Mouse (Mus musculus) hindbrain, embryonic 16.5 days (tissue): ENCODE data around the gene L2hgdh. TPM values are rescaled to one million over a fixed set of nuclear protein-coding genes. Genes with fewer than 3 reads are reported as not detected.

ENCODE experiments used
- ATAC-seq: fragments of 200-750 bp; cut with Nextera tagmentation; 2 replicates; pipeline ENCODE4 v1.8.0; 2017; ENCODE audit warnings: moderate TSS enrichment, moderate library complexity
- H3K27ac ChIP-seq: fragments of 300-500 bp; sonication (generic); 2 replicates; pipeline ENCODE4 v1.5.1; 2014; ENCODE audit warnings: low read depth, mild to moderate bottlenecking, control low read depth, low read length, moderate library complexity
- H3K27me3 ChIP-seq: fragments of 300-500 bp; sonication (generic); replicated peaks from 2 replicates; pipeline ENCODE4 v1.6.1; 2014; ENCODE audit warnings: low read length; ENCODE audit not compliant: control insufficient read depth, insufficient read depth
- H3K36me3 ChIP-seq: fragments of 300-500 bp; sonication (generic); 2 replicates; pipeline ENCODE4 v1.6.1; 2014; ENCODE audit warnings: mild to moderate bottlenecking, low read length, moderate library complexity, mixed read lengths; ENCODE audit not compliant: control insufficient read depth, insufficient read depth
- H3K4me1 ChIP-seq: fragments of 300-500 bp; sonication (generic); 2 replicates; pipeline ENCODE4 v1.6.1; 2014; ENCODE audit warnings: low read depth, low read length; ENCODE audit not compliant: control insufficient read depth, insufficient read depth
- H3K4me2 ChIP-seq: fragments of 300-500 bp; sonication (generic); 2 replicates; pipeline ENCODE4 v1.6.1; 2014; ENCODE audit warnings: mild to moderate bottlenecking, low read length, control low read depth, moderate library complexity
- H3K4me3 ChIP-seq: fragments of 300-500 bp; sonication (generic); 2 replicates; pipeline ENCODE4 v1.5.1; 2014; ENCODE audit warnings: mild to moderate bottlenecking, low read length, control low read depth, moderate library complexity
- H3K9ac ChIP-seq: fragments of 300-500 bp; sonication (generic); 2 replicates; pipeline ENCODE4 v1.6.1; 2014; ENCODE audit warnings: low read depth, mild to moderate bottlenecking, control low read depth, low read length, moderate library complexity
- H3K9me3 ChIP-seq: fragments of 300-500 bp; sonication (generic); 2 replicates; pipeline ENCODE4 v1.6.1; 2014; ENCODE audit warnings: mild to moderate bottlenecking, low read length, moderate library complexity; ENCODE audit not compliant: control insufficient read depth
- WGBS: fragments of 180-500 bp; shearing (Covaris S2); extraction: QIAGEN DNeasy Blood & Tissue Kit; methylation state at CpG from one replicate; pipeline ENCODE4 v1.1.7; 2014; 5-methylcytosine and 5-hydroxymethylcytosine counted together
- polyA plus RNA-seq: library from polyadenylated mRNA; unstranded; fragments of >200 nt; fragmentation: Nextera tagmentation; extraction: Ambion mirVana; gene quantifications from 2 replicates; pipeline ENCODE4 v1.2.1, GENCODE M21; 2015

The L2hgdh gene
- polyA plus RNA-seq, 1 experiment from 2014 or later: 14.4 TPM

DNA sequence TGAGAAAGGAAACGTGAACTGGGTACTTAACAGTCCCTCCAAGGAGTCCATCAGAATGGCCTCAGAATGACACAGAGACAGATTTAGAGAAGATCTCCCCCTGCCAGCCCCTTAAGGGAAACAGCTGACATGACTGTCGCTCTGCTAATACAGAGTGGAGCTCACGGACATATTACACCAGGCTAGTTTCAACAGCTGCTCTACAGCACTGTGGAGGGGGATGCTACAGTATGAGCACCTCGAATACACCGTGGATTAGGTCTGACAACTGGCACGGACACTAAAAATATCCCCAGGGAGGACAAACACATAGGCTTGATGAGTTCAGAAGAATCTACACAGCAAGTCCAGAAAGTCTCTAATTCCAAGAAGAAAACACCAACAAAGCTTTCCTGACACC, 26.3 kb downstream of the L2hgdh start:
- Histone ChIP-seq H3K4me2 (no peak overlapping the region), H3K9me3 (no peaks in the 10 kb centered on the region), H3K9ac (no peak overlapping the region), H3K4me3 (no peak overlapping the region), H3K27ac (no peak overlapping the region), H3K36me3 (peaks cover 5% of the 10 kb centered on the region; the same call in 1 of the 2 replicates), H3K27me3 (no peaks in the 10 kb centered on the region), H3K4me1 (no peaks in the 10 kb centered on the region)
- 80% methylated on average over 6 of the region's 6 CpGs for WGBS
- ATAC-seq: no peak

DNA sequence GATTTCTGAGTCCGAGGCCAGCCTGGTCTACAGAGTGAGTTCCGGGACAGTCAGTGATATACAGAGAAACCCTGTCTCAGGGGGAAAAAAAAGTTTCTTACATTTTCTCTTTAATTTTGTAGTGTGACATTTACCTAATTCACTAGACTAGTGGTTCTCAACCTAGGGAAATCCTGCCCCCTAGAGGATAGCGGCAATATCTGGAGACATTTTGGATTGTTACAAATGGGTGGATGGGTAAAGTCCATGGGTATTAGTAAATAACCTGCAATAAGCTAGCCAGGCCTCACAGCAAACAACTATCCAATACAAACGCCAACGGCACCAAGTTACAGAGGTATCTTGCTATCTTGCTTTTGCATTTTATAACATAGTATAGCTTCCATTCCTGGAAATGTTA, 27.9 kb downstream of the L2hgdh start:
- H3K4me2 ChIP-seq: no peak overlapping the region
- no peak for ATAC-seq
- no peak overlapping the region for H3K4me3 ChIP-seq
- no peaks in the 10 kb centered on the region for H3K9me3 ChIP-seq
- H3K4me1 ChIP-seq: no peaks in the 10 kb centered on the region
- peaks cover 5% of the 10 kb centered on the region; the same call in 1 of the 2 replicates for H3K36me3 ChIP-seq
- no peak overlapping the region for H3K27ac ChIP-seq
- no peaks in the 10 kb centered on the region for H3K27me3 ChIP-seq
- no peak overlapping the region for H3K9ac ChIP-seq
- WGBS: 81% methylated on average over 5 of the region's 5 CpGs

DNA sequence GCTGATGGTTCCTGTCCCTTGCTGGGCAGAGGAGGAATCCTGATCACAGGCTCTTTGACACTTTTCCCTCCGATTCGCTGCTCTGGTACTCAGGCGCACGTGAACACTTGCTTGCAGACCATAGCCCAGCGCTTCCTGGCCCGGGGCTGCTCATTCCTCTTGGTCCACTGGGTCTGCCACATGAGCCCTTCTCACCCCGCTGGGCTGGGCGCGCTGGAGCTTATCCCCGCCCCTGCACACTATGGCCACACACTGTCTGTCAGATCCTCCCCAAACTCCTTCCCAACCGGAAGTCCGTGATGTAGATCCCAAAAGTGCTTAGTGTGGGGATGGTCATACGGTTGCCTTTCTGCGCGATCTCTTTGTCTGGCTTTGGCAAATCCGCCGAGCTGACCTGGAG, 31.2 kb downstream of the L2hgdh start:
- WGBS: 79% methylated on average over 17 of the region's 17 CpGs
- peaks cover 3% of the 10 kb centered on the region; the same call in 1 of the 2 replicates for H3K36me3 ChIP-seq
- H3K9ac ChIP-seq: no peak overlapping the region

DNA sequence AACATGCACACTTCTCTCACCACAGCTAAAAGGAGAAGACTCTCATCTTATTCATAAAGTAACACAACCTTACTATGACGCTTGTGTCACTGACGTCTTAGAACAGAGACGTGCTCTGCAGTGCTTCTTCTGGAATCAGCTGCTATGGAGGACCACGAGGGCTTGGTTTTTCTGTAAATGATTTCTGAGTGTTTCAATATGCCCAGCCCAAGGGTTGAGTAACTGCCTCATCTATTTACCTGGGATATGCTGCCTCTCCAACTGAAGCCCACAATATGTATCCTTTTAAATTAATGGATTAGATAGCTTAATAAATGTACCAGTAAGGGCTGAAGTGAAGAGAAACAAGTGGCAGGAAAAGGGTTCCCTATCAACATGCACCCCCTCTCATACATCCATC, 34.0 kb downstream of the L2hgdh start:
- whole genome bisulfite sequencing: over 99% methylated on average over 4 of the region's 4 CpGs
- Histone ChIP-seq H3K27ac (no peak overlapping the region), H3K4me1 (no peaks in the 10 kb centered on the region), H3K27me3 (no peaks in the 10 kb centered on the region), H3K9ac (no peak overlapping the region), H3K36me3 (peaks cover 2% of the 10 kb centered on the region; the same call in 1 of the 2 replicates), H3K4me2 (no peak overlapping the region), H3K9me3 (no peaks in the 10 kb centered on the region), H3K4me3 (no peak overlapping the region)
- ATAC-seq: no peak

More for the DNA sequence above, 31.2 kb downstream of the L2hgdh start:
- Histone ChIP-seq H3K4me3 (no peak overlapping the region), H3K27me3 (no peaks in the 10 kb centered on the region), H3K27ac (no peak overlapping the region), H3K9me3 (no peaks in the 10 kb centered on the region), H3K4me2 (no peak overlapping the region), H3K4me1 (no peaks in the 10 kb centered on the region)
- ATAC-seq: no peak

DNA sequence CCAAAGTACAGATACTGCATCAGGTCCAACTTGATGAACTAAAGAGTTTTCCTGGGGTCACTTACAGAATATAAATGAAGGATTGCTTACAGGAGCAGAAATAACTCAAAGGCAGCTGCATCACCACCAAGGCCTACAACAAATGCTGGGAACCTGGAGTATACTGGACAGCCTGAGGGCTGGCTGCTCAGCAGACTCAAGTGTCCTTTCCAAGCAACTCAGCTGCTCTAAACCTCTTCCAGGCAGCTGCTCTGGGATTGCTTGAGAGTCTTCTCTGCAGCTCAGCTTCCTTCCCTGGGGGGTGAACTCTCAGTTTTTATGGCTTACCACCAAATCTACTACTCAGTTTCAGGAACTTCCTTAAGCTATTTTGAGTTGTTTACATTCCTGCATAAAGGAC, 35.6 kb downstream of the L2hgdh start:
- Histone ChIP-seq H3K9me3 (no peaks in the 10 kb centered on the region), H3K27ac (no peak overlapping the region), H3K36me3 (no peaks in the 10 kb centered on the region), H3K4me1 (no peaks in the 10 kb centered on the region), H3K9ac (no peak overlapping the region), H3K4me2 (no peak overlapping the region), H3K27me3 (no peaks in the 10 kb centered on the region), H3K4me3 (no peak overlapping the region)
- ATAC-seq: no peak

DNA sequence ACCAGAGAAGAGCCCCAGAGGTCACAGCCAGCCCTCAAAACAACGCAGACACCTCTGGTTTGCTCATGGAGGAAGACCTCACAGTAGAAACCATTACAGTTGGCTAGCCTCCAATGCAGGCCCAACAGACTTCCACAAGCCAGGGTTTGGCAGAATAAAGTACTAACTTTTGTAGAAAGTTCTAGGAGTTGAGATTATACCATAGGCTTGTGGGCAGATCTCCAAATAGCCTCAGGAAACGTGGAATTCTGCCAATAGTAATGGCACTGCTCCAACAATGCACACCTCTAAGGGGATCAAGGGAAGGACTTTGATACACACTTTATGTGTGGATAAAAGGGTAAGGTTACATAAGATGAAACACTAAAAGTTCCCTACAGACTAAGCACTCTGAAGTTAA, 36.3 kb downstream of the L2hgdh start:
- ATAC-seq: no peak
- Histone ChIP-seq H3K9me3 (no peaks in the 10 kb centered on the region), H3K36me3 (no peaks in the 10 kb centered on the region), H3K27ac (no peak overlapping the region), H3K4me3 (no peak overlapping the region), H3K27me3 (no peaks in the 10 kb centered on the region), H3K4me2 (no peak overlapping the region), H3K9ac (no peak overlapping the region), H3K4me1 (peaks cover under 1% of the 10 kb centered on the region; the same call in 1 of the 2 replicates)
- WGBS: 41% methylated on average over 2 of the region's 2 CpGs

DNA sequence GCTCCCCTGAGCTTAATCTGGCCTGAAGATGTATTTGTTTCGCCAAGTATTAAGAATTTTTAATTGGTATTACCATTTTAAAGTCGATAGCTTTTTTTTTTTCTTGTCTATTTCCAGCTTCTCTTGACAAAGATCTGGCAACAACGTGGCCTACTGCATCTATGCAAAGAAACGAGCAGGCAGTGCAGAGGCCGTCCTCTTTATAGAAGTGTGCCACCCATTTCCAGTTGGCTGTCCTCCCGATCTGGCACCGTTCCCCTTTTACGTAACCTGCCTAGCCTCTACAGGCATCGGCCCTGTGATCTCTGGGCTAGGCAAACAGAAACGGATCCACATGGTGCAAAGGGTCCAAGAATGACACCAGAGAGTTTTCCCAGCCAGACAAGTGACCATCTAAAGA, 41.1 kb downstream of the L2hgdh start:
- Histone ChIP-seq H3K27ac (no peak overlapping the region), H3K27me3 (no peaks in the 10 kb centered on the region), H3K4me1 (peaks cover 15% of the 10 kb centered on the region), H3K4me3 (no peak overlapping the region), H3K4me2 (0 out of 2 replicates have a peak overlapping the region, but pooled peaks have one; percentile 21), H3K9ac (no peak overlapping the region), H3K9me3 (no peaks in the 10 kb centered on the region), H3K36me3 (no peaks in the 10 kb centered on the region)
- WGBS: 35% methylated on average over 10 of the region's 10 CpGs
- ATAC-seq: no peak

DNA sequence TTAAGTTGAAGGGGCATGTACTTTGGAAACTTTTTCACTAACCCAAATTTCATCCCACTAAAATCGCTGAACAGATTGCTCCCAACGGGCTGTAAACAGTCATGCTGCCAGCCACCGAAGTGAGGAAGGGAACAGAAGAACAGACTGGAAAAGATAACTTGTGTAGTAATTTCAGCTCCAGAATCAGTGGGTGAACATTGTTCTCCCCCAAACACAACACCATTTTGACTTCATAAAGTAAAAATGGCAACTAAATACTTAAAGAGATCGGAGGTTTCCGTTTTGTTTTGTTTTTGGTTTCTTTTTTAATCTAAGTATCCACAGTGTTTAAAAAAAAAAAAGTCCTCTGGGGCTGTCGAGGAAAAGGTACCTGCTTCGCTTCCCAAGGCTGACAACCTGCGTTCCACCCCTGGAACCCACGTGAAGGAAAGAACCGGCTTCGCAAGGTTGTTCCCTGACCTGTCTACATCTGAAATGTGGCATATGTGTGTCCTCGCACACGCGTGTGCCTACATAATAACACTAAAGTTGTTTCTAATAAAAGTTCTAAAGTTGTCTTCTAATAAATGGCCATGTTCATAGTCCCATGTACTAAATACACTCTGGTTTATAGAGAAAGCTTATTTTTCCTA, 41.8 kb downstream of the L2hgdh start:
- no peak overlapping the region for H3K27ac ChIP-seq
- H3K4me2 ChIP-seq: peak overlapping the region; percentile 28
- H3K27me3 ChIP-seq: no peaks in the 10 kb centered on the region
- H3K4me1 ChIP-seq: peaks cover 15% of the 10 kb centered on the region
- H3K9me3 ChIP-seq: no peaks in the 10 kb centered on the region
- H3K9ac ChIP-seq: no peak overlapping the region
- no peak overlapping the region for H3K4me3 ChIP-seq
- WGBS: 51% methylated on average over 14 of the region's 14 CpGs
- no peak for ATAC-seq
- no peaks in the 10 kb centered on the region for H3K36me3 ChIP-seq

DNA sequence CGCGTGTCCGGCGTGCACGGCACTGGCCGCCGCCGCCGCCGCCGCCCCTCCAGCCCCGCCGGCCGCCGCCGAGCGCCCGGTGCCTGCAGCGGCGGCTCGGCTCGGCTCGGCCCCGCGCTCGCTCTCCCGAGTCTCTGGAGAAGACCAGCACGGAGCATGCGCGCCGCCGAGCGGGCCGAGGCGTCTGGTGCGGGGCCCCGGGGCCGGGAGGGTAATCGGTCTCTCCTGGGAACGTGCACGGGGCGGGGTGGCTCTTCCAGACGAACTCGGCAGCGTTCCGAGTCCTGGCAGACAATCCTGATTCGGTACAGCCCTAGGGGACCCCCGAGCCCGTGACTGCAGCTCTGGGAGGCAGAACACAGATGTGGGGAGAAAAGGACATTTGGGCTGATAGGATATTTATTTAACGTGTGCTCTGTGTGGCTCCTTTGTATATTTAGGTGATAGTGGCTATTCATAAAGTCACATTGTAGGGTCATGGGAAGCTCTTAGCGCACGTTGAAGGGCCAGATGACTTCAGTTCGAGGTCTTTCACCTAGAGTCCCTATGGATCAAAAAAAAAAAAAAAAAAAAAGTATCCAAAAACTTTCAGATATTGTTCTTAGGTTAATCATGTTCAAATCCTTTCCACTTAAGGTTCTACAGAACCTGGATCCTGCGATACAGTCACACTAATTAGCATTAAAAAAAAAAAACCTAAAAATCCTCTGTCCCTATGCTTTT, 42.4 kb downstream of the L2hgdh start:
- no peaks in the 10 kb centered on the region for H3K9me3 ChIP-seq
- peak overlapping the region; percentile 62 for H3K4me2 ChIP-seq
- H3K4me1 ChIP-seq: peaks cover 15% of the 10 kb centered on the region
- H3K4me3 ChIP-seq: peak overlapping the region; percentile 84
- no peaks in the 10 kb centered on the region for H3K36me3 ChIP-seq
- peak; percentile 91 for ATAC-seq
- peak overlapping the region; percentile 99 for H3K27ac ChIP-seq
- 2% methylated on average over 27 of the region's 54 CpGs for WGBS
- H3K27me3 ChIP-seq: no peaks in the 10 kb centered on the region
- peak overlapping the region; percentile 97 for H3K9ac ChIP-seq
